Mouse (Mus musculus) heart, embryonic 12.5 days (tissue): ENCODE data around the gene Mfn1. TPM values are rescaled to one million over a fixed set of nuclear protein-coding genes. Genes with fewer than 3 reads are reported as not detected.

Experiments
- ATAC-seq: fragments of 200-750 bp; cut with Nextera tagmentation; 2 replicates; pipeline ENCODE4 v1.8.0; 2017; ENCODE audit warnings: moderate TSS enrichment, moderate library complexity; ENCODE audit not compliant: insufficient number of reproducible peaks, low FRiP score
- H3K27ac ChIP-seq: fragments of 300-500 bp; sonication (generic); 2 replicates; pipeline ENCODE4 v1.5.1; 2016; ENCODE audit warnings: mild to moderate bottlenecking, moderate library complexity; ENCODE audit not compliant: poor library complexity, severe bottlenecking
- H3K27me3 ChIP-seq: fragments of 300-500 bp; sonication (generic); replicated peaks from 2 replicates; pipeline ENCODE4 v1.6.1; 2016; ENCODE audit warnings: mild to moderate bottlenecking, moderate library complexity
- H3K36me3 ChIP-seq: fragments of 300-500 bp; sonication (generic); 2 replicates; pipeline ENCODE4 v1.6.1; 2016; ENCODE audit warnings: mild to moderate bottlenecking, moderate library complexity
- H3K4me1 ChIP-seq: fragments of 300-500 bp; sonication (generic); replicated peaks from 2 replicates; pipeline ENCODE4 v1.6.1; 2016; ENCODE audit warnings: mild to moderate bottlenecking
- H3K4me2 ChIP-seq: fragments of 300-500 bp; sonication (generic); 2 replicates; pipeline ENCODE4 v1.6.1; 2016; ENCODE audit warnings: mild to moderate bottlenecking, moderate library complexity
- H3K4me3 ChIP-seq: fragments of 300-500 bp; sonication (generic); 2 replicates; pipeline ENCODE4 v1.5.1; 2016; ENCODE audit warnings: mild to moderate bottlenecking
- H3K9ac ChIP-seq: fragments of 300-500 bp; sonication (generic); 2 replicates; pipeline ENCODE4 v1.6.1; 2016; ENCODE audit warnings: mild to moderate bottlenecking, moderate library complexity
- H3K9me3 ChIP-seq: fragments of 300-500 bp; sonication (generic); replicated peaks from 2 replicates; pipeline ENCODE4 v1.6.1; 2016; ENCODE audit warnings: mild to moderate bottlenecking, moderate library complexity
- WGBS: fragments of 180-500 bp; shearing (Covaris S2); methylation state at CpG from one replicate; pipeline ENCODE4 v1.1.7; 2016; 5-methylcytosine and 5-hydroxymethylcytosine counted together
- polyA plus RNA-seq: library from polyadenylated mRNA; unstranded; fragments of >200 nt; fragmentation: Nextera tagmentation; extraction: Ambion mirVana; gene quantifications from 2 replicates; pipeline ENCODE4 v1.2.1, GENCODE M21; 2016

Mfn1 gene
- polyA plus RNA-seq, 1 experiment from 2014 or later = 85.5 TPM

GRCm38 (mm10) chr3:32578772-32579171 is 49.5 kb downstream of the Mfn1 start:
- no peak overlapping the region for H3K9ac ChIP-seq
- H3K4me2 ChIP-seq = no peak overlapping the region
- no peak overlapping the region for H3K4me3 ChIP-seq
- H3K36me3 ChIP-seq = peaks cover 77% of the 10 kb centered on the region
- ATAC-seq = no peak
- no peak overlapping the region for H3K27ac ChIP-seq
- H3K4me1 ChIP-seq = peaks cover 15% of the 10 kb centered on the region; the same call in 1 of the 2 replicates
- no peaks in the 10 kb centered on the region for H3K27me3 ChIP-seq
- WGBS = 46% methylated on average over 5 of the region's 5 CpGs
- no peaks in the 10 kb centered on the region for H3K9me3 ChIP-seq

- no peaks in the 10 kb centered on the region for H3K9me3 ChIP-seq
- H3K4me2 ChIP-seq = no peak overlapping the region
- WGBS = 73% methylated on average over 3 of the region's 3 CpGs
- H3K27ac ChIP-seq = no peak overlapping the region
- peaks cover 73% of the 10 kb centered on the region for H3K36me3 ChIP-seq
- peaks cover 15% of the 10 kb centered on the region; the same call in 1 of the 2 replicates for H3K4me1 ChIP-seq
- no peak overlapping the region for H3K9ac ChIP-seq
- no peak for ATAC-seq
- H3K4me3 ChIP-seq = no peak overlapping the region
- no peaks in the 10 kb centered on the region for H3K27me3 ChIP-seq
Observed at GRCm38 (mm10) chr3:32580738-32581137, 51.5 kb downstream of the Mfn1 start.

- H3K4me2 ChIP-seq = no peak overlapping the region
- 88% methylated on average over 3 of the region's 3 CpGs for WGBS
- no peak overlapping the region for H3K9ac ChIP-seq
- no peaks in the 10 kb centered on the region for H3K9me3 ChIP-seq
- H3K27ac ChIP-seq = no peak overlapping the region
- ATAC-seq = no peak
- no peak overlapping the region for H3K4me3 ChIP-seq
- H3K4me1 ChIP-seq = peaks cover 15% of the 10 kb centered on the region; the same call in 1 of the 2 replicates
- H3K27me3 ChIP-seq = no peaks in the 10 kb centered on the region
- H3K36me3 ChIP-seq = peaks cover 74% of the 10 kb centered on the region
Observed at GRCm38 (mm10) chr3:32581911-32582310, 52.6 kb downstream of the Mfn1 start.

GRCm38 (mm10) chr3:32583489-32583888 is 54.2 kb downstream of the Mfn1 start:
- Histone ChIP-seq H3K27ac (no peak overlapping the region), H3K4me2 (no peak overlapping the region), H3K36me3 (peaks cover 76% of the 10 kb centered on the region), H3K27me3 (no peaks in the 10 kb centered on the region), H3K4me3 (no peak overlapping the region), H3K4me1 (peaks cover 13% of the 10 kb centered on the region; the same call in 1 of the 2 replicates), H3K9me3 (no peaks in the 10 kb centered on the region), H3K9ac (no peak overlapping the region)
- 91% methylated on average over 4 of the region's 4 CpGs for WGBS
- no peak for ATAC-seq

- Histone ChIP-seq H3K4me1 (0 out of 2 replicates have a peak, but pooled peaks cover 4% of the 10 kb centered on the region), H3K27ac (no peak overlapping the region; the same call in 1 of the 2 replicates), H3K27me3 (no peaks in the 10 kb centered on the region), H3K4me2 (no peak overlapping the region), H3K36me3 (peaks cover 86% of the 10 kb centered on the region), H3K4me3 (no peak overlapping the region), H3K9me3 (no peaks in the 10 kb centered on the region), H3K9ac (no peak overlapping the region)
- no peak for ATAC-seq
- 86% methylated on average over 3 of the region's 3 CpGs for WGBS
Observed at GRCm38 (mm10) chr3:32586274-32586673, 57.0 kb downstream of the Mfn1 start.

- Histone ChIP-seq H3K4me3 (no peak overlapping the region), H3K9ac (no peak overlapping the region), H3K27me3 (no peaks in the 10 kb centered on the region), H3K27ac (no peak overlapping the region), H3K4me1 (no peaks in the 10 kb centered on the region), H3K9me3 (0 out of 2 replicates have a peak, but pooled peaks cover 4% of the 10 kb centered on the region), H3K36me3 (peaks cover 47% of the 10 kb centered on the region), H3K4me2 (no peak overlapping the region)
- ATAC-seq = no peak
- 79% methylated on average over 4 of the region's 4 CpGs for WGBS
Observed at GRCm38 (mm10) chr3:32595080-32595479, 65.8 kb downstream of the Mfn1 start.

- Histone ChIP-seq H3K4me3 (no peak overlapping the region), H3K4me1 (no peaks in the 10 kb centered on the region), H3K27ac (no peak overlapping the region), H3K27me3 (no peaks in the 10 kb centered on the region), H3K36me3 (peaks cover 40% of the 10 kb centered on the region), H3K4me2 (no peak overlapping the region), H3K9me3 (0 out of 2 replicates have a peak, but pooled peaks cover 4% of the 10 kb centered on the region), H3K9ac (no peak overlapping the region)
- WGBS = 54% methylated on average over 3 of the region's 3 CpGs
- ATAC-seq = no peak
Observed at GRCm38 (mm10) chr3:32599328-32599727, 70.1 kb downstream of the Mfn1 start.

- Histone ChIP-seq H3K27ac (no peak overlapping the region), H3K4me3 (no peak overlapping the region), H3K4me1 (no peaks in the 10 kb centered on the region), H3K27me3 (no peaks in the 10 kb centered on the region), H3K4me2 (no peak overlapping the region), H3K36me3 (peaks cover 35% of the 10 kb centered on the region), H3K9me3 (0 out of 2 replicates have a peak, but pooled peaks cover 4% of the 10 kb centered on the region), H3K9ac (no peak overlapping the region)
- no peak for ATAC-seq
- WGBS = 83% methylated on average over 10 of the region's 10 CpGs
Observed at GRCm38 (mm10) chr3:32601055-32601454, 71.8 kb downstream of the Mfn1 start.

- peaks cover 16% of the 10 kb centered on the region for H3K36me3 ChIP-seq
- H3K4me3 ChIP-seq = no peak overlapping the region
- no peak overlapping the region for H3K27ac ChIP-seq
- 0 out of 2 replicates have a peak, but pooled peaks cover 5% of the 10 kb centered on the region for H3K4me1 ChIP-seq
- H3K9me3 ChIP-seq = no peaks in the 10 kb centered on the region
- no peaks in the 10 kb centered on the region for H3K27me3 ChIP-seq
- no peak overlapping the region for H3K4me2 ChIP-seq
- WGBS = 91% methylated on average over 4 of the region's 4 CpGs
- no peak overlapping the region for H3K9ac ChIP-seq
- 0 out of 2 replicates have a peak, but pooled peaks have one; percentile 20 for ATAC-seq
Observed at GRCm38 (mm10) chr3:32609233-32609632, 80.0 kb downstream of the Mfn1 start.

GRCm38 (mm10) chr3:32610560-32610959 is 81.3 kb downstream of the Mfn1 start:
- Histone ChIP-seq H3K27ac (no peak overlapping the region), H3K4me3 (no peak overlapping the region), H3K9ac (no peak overlapping the region), H3K4me1 (0 out of 2 replicates have a peak, but pooled peaks cover 9% of the 10 kb centered on the region), H3K27me3 (no peaks in the 10 kb centered on the region), H3K4me2 (no peak overlapping the region), H3K9me3 (no peaks in the 10 kb centered on the region), H3K36me3 (peaks cover 13% of the 10 kb centered on the region)
- ATAC-seq = no peak
- 31% methylated on average over 7 of the region's 7 CpGs for WGBS

- 0 out of 2 replicates have a peak, but pooled peaks cover 12% of the 10 kb centered on the region for H3K4me1 ChIP-seq
- H3K4me3 ChIP-seq = no peak overlapping the region
- H3K9ac ChIP-seq = no peak overlapping the region
- peaks cover 9% of the 10 kb centered on the region for H3K36me3 ChIP-seq
- no peak overlapping the region for H3K27ac ChIP-seq
- H3K27me3 ChIP-seq = no peaks in the 10 kb centered on the region
- WGBS = 68% methylated on average over 11 of the region's 11 CpGs
- ATAC-seq = no peak
- H3K9me3 ChIP-seq = no peaks in the 10 kb centered on the region
- H3K4me2 ChIP-seq = no peak overlapping the region
Observed at GRCm38 (mm10) chr3:32611606-32612170, 82.4 kb downstream of the Mfn1 start.

GRCm38 (mm10) chr3:32614786-32615185 is 85.5 kb downstream of the Mfn1 start:
- Histone ChIP-seq H3K4me2 (peak overlapping the region; percentile 9), H3K36me3 (peaks cover 5% of the 10 kb centered on the region), H3K4me1 (peaks cover 16% of the 10 kb centered on the region; the same call in 1 of the 2 replicates), H3K9me3 (no peaks in the 10 kb centered on the region), H3K27me3 (no peaks in the 10 kb centered on the region), H3K4me3 (no peak overlapping the region), H3K9ac (no peak overlapping the region), H3K27ac (no peak overlapping the region)
- WGBS = 66% methylated on average over 2 of the region's 2 CpGs
- ATAC-seq = no peak
